ENCODE assay signal across 22 mouse cellular contexts in genomic region chr6:87921201-87921600, GRCm38 (mm10).
"Had no signal": no experiment of that assay in that cellular context is flagged by ENCODE, and none has a peak within 500 bp of the region (broad histone marks: within the 10 kb centered on the region; RNA-seq: fewer than 3 reads in every experiment).

No protein-coding gene starts in this region.

- ATAC-seq: liver, postnatal 0 days; lung, postnatal 0 days; midbrain, embryonic 13.5 days; midbrain, embryonic 15.5 days had no signal

- H3K4me3 ChIP-seq: liver, embryonic 13.5 days; liver, embryonic 15.5 days; lung, embryonic 15.5 days; megakaryocyte, embryonic 14.5 days; midbrain, embryonic 13.5 days; midbrain, embryonic 15.5 days; myocyte; neural tube, embryonic 12.5 days had no signal

- H3K27ac ChIP-seq: liver, embryonic 13.5 days; liver, embryonic 15.5 days; lung, embryonic 15.5 days; macrophage; midbrain, embryonic 13.5 days; midbrain, embryonic 15.5 days; neural tube, embryonic 12.5 days had no signal

- H3K9ac ChIP-seq: liver, embryonic 13.5 days; liver, embryonic 15.5 days; liver, postnatal 0 days; lung, embryonic 15.5 days; midbrain, embryonic 13.5 days; midbrain, embryonic 15.5 days; neural tube, embryonic 12.5 days had no signal

- H3K9me3 ChIP-seq: liver, embryonic 13.5 days; liver, embryonic 15.5 days; lung, embryonic 15.5 days; megakaryocyte, embryonic 14.5 days; midbrain, embryonic 13.5 days; midbrain, embryonic 15.5 days; neural tube, embryonic 12.5 days had no signal

- H3K4me2 ChIP-seq: liver, embryonic 11.5 days; liver, embryonic 13.5 days; liver, embryonic 15.5 days; lung, embryonic 15.5 days; midbrain, embryonic 11.5 days; midbrain, embryonic 13.5 days; midbrain, embryonic 15.5 days; neural tube, embryonic 12.5 days had no signal

- H3K27me3 ChIP-seq: liver, embryonic 13.5 days; liver, embryonic 15.5 days; lung, embryonic 15.5 days; megakaryocyte, embryonic 14.5 days; midbrain, embryonic 13.5 days; midbrain, embryonic 15.5 days; neural tube, embryonic 12.5 days had no signal

- DNase-seq: liver, embryonic 13.5 days; liver, postnatal 0 days; lung, adult 2 months; lung, postnatal 14 days; lung, postnatal 36 days; retina, postnatal 1 day; right cerebral cortex, adult 18-20 months; right cerebral cortex, postnatal 25 days; right cerebral cortex, postnatal 4 days; spleen, adult 18-20 months; thymus, postnatal 25 days had no signal

- H3K4me1 ChIP-seq: lung, embryonic 15.5 days; midbrain, embryonic 13.5 days; midbrain, embryonic 15.5 days; neural tube, embryonic 12.5 days had no signal
